Mouse (Mus musculus) midbrain, embryonic 10.5 days (tissue): ENCODE measurements around the gene H2-Q7. TPM values are rescaled to one million over a fixed set of nuclear protein-coding genes. Genes with fewer than 3 reads are reported as not detected.
A peak's percentile ranks its signal among the peaks of the same experiment; 100 is the strongest.
"Not testable (repeated sequence)": the region's sequence is repeated elsewhere in the genome, so short reads cannot be mapped to it uniquely, and the experiment has no call there.

ENCODE experiments used
- DNase-seq: peaks from one replicate; pipeline ENCODE4 v3.0.0-alpha.2; 2017; ENCODE audit warnings: low spot score
- H3K27ac ChIP-seq: fragments of 300-500 bp; sonication (generic); replicated peaks from 2 replicates; pipeline ENCODE4 v1.5.1; 2016; ENCODE audit warnings: mild to moderate bottlenecking
- H3K27me3 ChIP-seq: fragments of 300-500 bp; sonication (generic); 2 replicates; pipeline ENCODE4 v1.6.1; 2016; ENCODE audit warnings: low read depth, mild to moderate bottlenecking; ENCODE audit not compliant: poor library complexity, severe bottlenecking
- H3K36me3 ChIP-seq: fragments of 300-500 bp; sonication (generic); 2 replicates; pipeline ENCODE4 v1.6.1; 2016; ENCODE audit warnings: mild to moderate bottlenecking, moderate library complexity
- H3K4me1 ChIP-seq: fragments of 300-500 bp; sonication (generic); 2 replicates; pipeline ENCODE4 v1.6.1; 2016
- H3K4me3 ChIP-seq: fragments of 300-500 bp; sonication (generic); 2 replicates; pipeline ENCODE4 v1.5.1; 2016; ENCODE audit warnings: mild to moderate bottlenecking, moderate library complexity
- H3K9me3 ChIP-seq: fragments of 300-500 bp; sonication (generic); replicated peaks from 2 replicates; pipeline ENCODE4 v1.6.1; 2016; ENCODE audit warnings: mild to moderate bottlenecking
- WGBS: fragments of 180-500 bp; shearing (Covaris S2); methylation state at CpG from one replicate; pipeline ENCODE4 v1.1.7; 2016; 5-methylcytosine and 5-hydroxymethylcytosine counted together
- polyA plus RNA-seq: library from polyadenylated mRNA; unstranded; fragments of >200 nt; fragmentation: Nextera tagmentation; extraction: Ambion mirVana; gene quantifications from 2 replicates; pipeline ENCODE4 v1.2.1, GENCODE M21; 2016

Gene H2-Q7
- polyA plus RNA-seq, 1 experiment from 2014 or later: 17.5 TPM

DNA sequence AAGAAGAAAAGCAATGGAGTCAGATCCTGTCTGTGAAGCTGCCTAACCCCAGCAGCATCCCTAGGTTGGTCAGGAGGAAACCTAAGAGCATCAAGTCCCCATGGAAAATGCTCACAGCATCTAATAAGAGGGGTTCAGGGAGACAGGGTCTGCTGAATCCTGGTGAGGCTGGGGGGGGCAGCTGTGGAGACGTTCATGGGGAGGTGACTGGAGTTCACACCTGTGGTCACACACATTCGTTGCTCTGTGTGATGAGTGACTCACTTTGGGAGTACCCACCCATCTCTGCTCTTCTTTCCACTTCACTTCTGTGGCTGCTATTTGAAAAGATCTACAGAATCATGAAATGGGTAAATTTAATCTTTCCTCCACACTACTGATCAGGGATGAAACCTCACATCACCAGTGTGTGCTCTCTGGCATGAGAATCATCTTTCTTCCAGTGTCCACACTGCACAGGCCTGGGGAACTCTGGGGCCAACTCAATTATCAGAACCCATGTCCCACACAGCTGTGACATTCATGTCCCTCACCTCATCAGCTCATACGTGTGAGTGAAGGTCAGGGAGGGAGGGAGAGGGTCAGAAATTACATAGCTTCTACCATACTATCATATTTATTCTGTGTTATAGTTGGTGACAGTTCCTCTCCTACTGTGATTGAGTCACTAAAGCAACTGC lies 15.7 kb upstream of the H2-Q7 start:
- H3K9me3 ChIP-seq, H3K27ac ChIP-seq, H3K4me3 ChIP-seq, H3K36me3 ChIP-seq, DNase-seq: not testable (repeated sequence)
- H3K4me1 ChIP-seq: peaks cover 12% of the 10 kb centered on the region
- peaks cover 41% of the 10 kb centered on the region for H3K27me3 ChIP-seq
- WGBS: 73% methylated on average over 3 of the region's 3 CpGs

DNA sequence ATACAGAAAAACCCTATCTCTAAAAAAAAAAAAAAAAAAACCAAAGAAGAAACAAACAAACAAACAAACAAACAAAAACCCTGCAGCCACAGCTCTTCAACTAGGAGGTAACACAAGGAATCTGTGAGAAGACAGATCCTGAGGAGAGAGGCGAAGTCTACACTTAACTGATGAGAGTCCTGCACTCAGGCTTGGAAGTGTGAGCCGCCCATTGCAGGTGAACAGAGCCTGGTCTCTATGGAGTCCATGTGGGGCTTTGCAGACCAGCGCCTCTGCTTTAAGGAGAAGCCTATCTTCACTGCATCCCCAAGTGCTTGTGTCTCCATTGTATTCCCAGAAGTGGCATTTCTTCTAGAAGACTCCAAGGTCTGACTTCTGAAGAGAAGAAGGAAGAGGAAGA lies 14.8 kb upstream of the H2-Q7 start:
- not testable (repeated sequence) for DNase-seq, H3K36me3 ChIP-seq, H3K27ac ChIP-seq, H3K4me3 ChIP-seq, H3K9me3 ChIP-seq
- H3K4me1 ChIP-seq: peaks cover 12% of the 10 kb centered on the region
- WGBS: 81% methylated on average over 3 of the region's 3 CpGs
- peaks cover 45% of the 10 kb centered on the region for H3K27me3 ChIP-seq

DNA sequence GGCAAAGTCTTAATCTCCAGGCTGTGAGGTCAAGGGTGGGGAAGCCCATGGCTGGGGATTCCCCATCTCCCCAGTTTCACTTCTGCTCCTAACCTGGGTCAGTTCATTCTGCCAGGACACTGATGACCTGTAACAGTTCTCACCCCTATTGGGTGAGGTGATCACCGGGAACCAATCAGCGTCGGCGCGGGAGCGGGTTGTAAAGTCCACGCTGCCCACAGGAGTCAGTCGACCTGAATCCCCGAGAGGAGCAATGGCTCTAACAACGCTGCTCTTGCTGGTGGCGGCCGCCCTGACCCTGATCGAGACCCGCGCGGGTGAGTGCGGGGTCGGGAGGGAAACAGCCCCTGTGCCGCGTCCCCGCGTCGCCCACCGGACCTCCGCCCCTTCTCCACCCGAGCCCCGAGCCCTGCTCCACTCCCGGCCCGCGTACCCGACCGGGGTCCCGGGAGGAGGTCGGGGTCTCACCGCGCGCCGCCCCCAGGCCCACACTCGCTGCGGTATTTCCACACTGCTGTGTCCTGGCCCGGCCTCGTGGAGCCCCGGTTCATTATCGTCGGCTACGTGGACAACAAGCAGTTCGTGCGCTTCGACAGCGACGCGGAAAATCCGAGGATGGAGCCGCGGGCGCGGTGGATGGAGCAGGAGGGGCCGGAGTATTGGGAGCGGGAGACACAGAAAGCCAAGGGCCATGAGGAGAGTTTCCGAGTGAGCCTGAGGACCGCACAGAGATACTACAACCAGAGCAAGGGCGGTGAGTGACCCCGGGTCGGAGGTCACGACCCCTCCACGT lies 14.1 kb upstream of the H2-Q7 start, which contains the start of gene H2-Q6:
Gene H2-Q6, plus strand, starts transcription at position 227 of the 793 bp plus-strand sequence.
- H3K9me3 ChIP-seq, H3K36me3 ChIP-seq: not testable (repeated sequence)
- Histone ChIP-seq H3K27ac (peak within 1 kb of the TSS; percentile 43; the same call in 1 of the 2 replicates), H3K27me3 (peaks cover 50% of the 10 kb centered on the region), H3K4me1 (peaks cover 12% of the 10 kb centered on the region), H3K4me3 (peak within 1 kb of the TSS; percentile 51)
- 2% methylated on average over 54 of the region's 66 CpGs for WGBS
- peak; percentile 69 for DNase-seq

DNA sequence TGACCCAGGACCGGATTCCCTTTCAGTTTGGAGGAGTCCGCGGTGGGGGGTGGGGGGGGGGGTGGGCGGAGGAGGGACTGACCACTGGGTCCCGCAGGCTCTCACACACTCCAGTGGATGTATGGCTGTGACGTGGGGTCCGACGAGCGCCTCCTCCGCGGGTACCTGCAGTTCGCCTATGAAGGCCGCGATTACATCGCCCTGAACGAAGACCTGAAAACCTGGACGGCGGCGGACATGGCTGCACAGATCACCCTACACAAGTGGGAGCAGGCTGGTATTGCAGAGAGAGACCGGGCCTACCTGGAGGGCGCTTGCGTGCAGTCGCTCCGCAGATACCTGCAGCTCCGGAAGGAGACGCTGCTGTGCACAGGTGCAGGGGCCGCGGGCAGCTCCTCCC lies 13.5 kb upstream of the H2-Q7 start:
- Histone ChIP-seq H3K4me1 (peaks cover 12% of the 10 kb centered on the region), H3K27me3 (peaks cover 50% of the 10 kb centered on the region), H3K4me3 (peak overlapping the region; percentile 51)
- H3K36me3 ChIP-seq, H3K9me3 ChIP-seq, H3K27ac ChIP-seq: not testable (repeated sequence)
- peak; percentile 51 for DNase-seq
- WGBS: 13% methylated on average over 28 of the region's 28 CpGs

DNA sequence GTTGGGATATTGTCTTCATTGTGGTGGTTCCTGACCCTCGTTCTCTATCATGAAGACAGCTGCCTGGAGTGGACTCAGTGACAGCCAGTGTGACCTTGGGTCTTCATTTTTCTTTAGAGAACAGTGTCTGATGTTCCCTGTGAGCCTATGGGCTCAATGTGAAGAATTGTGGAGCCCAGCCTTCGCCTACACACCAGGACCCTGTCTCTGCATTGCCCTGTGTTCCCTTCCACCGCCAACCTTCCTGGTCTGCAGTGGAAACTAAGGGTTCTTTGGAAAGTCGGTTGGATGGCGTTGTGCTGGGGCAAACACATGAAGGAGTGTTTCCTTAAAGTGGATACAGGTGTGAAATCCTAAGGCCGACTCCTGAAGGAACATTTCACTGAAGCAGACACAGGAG lies 10.1 kb upstream of the H2-Q7 start:
- not testable (repeated sequence) for H3K4me3 ChIP-seq, H3K27ac ChIP-seq, H3K36me3 ChIP-seq, H3K9me3 ChIP-seq, DNase-seq
- WGBS: 88% methylated on average over 6 of the region's 6 CpGs
- H3K4me1 ChIP-seq: peaks cover 12% of the 10 kb centered on the region
- peaks cover 35% of the 10 kb centered on the region for H3K27me3 ChIP-seq

DNA sequence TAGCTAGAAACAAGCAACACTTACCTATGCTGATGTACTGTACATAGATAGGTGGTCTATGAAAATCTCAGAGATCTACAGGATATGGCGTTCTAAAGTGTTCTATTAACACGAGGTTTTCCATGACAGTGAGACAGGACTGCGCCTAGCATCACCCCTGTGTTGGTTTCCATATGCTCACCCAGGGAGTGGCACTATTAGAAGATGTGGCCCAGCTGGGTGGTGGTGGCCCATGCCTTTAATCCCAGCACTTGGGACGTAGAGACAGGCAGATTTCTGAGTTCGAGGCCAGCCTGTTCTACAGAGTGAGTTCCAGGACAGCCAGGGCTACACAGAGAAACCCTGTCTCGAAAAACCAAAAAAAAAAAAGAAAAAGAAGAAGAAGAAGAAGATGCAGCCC lies 8.3 kb upstream of the H2-Q7 start:
- not testable (repeated sequence) for H3K4me3 ChIP-seq, H3K27ac ChIP-seq, H3K4me1 ChIP-seq, DNase-seq, H3K36me3 ChIP-seq, H3K9me3 ChIP-seq
- H3K27me3 ChIP-seq: peaks cover 21% of the 10 kb centered on the region
- 84% methylated on average over 6 of the region's 6 CpGs for WGBS

DNA sequence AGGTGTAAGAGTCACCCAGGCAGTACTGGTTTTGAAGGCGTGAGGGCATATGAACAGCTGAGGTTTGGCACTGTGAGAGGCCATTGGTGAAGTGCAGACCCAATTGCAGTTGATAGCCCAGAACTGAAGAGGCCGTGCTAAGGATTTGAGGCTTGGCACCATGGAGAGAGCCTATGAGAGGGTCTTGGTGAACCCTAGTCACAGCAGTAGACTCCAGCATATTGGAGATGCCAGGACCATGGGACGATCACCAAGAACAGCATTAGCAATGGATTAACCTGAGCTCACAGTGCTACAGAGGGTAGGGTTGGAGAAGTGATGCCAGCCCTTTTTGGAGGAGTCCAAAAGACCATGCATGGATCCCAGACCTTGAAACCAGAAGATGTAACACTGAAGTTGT lies 6.8 kb upstream of the H2-Q7 start:
- WGBS: 81% methylated on average over 3 of the region's 3 CpGs
- H3K4me3 ChIP-seq, H3K36me3 ChIP-seq, H3K4me1 ChIP-seq, H3K27ac ChIP-seq, DNase-seq, H3K9me3 ChIP-seq: not testable (repeated sequence)
- H3K27me3 ChIP-seq: peaks cover 16% of the 10 kb centered on the region

DNA sequence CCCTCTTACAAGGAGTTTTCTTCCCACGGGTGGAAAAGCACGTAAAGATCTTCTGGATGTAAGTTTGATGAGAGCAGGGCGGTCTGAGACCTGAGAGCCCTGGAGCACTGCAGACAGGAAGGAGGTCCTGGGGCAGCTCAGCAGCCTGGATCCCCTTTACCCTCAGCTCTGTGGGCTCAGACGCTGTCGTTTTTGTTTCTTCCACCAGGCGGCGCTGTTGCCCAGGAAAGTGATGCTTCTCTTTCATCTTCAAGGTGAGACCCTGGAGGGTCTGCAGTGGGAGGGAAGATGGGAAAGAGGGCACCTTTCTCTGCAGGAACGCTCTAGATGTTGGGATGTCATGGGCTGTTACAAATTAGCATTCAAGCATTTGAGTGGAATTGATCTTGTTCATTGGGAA lies 4.1 kb upstream of the H2-Q7 start:
- DNase-seq: peak; percentile 63
- H3K9me3 ChIP-seq, H3K36me3 ChIP-seq, H3K4me3 ChIP-seq, H3K27ac ChIP-seq: not testable (repeated sequence)
- Histone ChIP-seq H3K4me1 (peaks cover 11% of the 10 kb centered on the region), H3K27me3 (peaks cover 28% of the 10 kb centered on the region)
- 8% methylated on average over 8 of the region's 8 CpGs for WGBS

DNA sequence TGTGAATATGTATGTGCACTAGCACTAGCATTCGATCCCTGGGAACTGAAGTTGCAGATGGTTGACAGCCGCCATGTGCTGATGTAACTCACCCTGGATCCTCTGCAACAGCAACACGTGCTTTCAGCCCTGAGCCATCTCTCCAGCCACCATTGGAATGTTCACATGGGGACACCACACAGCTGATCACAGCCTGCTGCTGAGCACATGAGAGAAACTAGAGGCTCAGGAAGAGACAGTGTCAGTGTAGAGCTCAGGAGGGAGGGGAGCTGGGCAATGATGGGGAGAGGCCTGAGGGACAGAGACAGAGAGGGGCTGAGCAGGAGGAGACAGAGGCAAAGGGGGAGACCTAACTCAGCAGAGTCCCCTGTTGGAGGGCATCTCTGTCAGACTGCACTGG lies 3.4 kb upstream of the H2-Q7 start:
- peaks cover 14% of the 10 kb centered on the region for H3K4me1 ChIP-seq
- H3K36me3 ChIP-seq, H3K4me3 ChIP-seq, H3K27ac ChIP-seq, DNase-seq, H3K9me3 ChIP-seq: not testable (repeated sequence)
- peaks cover 35% of the 10 kb centered on the region for H3K27me3 ChIP-seq
- 74% methylated on average over 3 of the region's 3 CpGs for WGBS

DNA sequence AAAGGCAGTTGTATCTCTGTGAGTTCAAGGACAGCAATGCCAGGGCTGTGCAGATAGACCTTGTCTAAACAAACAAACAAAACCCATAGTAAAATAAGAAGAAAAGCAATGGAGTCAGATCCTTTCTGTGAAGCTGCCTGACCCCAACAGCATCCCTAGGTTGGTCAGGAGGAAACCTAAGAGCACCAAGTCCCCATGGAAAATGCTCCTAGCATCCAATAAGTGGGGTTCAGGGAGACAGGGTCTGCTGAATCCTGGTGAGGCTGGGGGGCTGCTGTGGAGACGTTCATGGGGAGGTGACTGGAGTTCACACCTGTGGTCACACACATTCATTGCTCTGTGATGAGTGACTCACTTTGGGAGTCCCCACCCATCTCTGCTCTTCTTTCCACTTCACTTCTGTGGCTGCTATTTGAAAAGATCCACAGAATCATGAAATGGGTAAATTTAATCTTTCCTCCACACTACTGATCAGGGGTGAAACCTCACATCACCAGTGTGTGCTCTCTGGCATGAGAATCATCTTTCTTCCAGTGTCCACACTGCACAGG lies 1.5 kb upstream of the H2-Q7 start:
- not testable (repeated sequence) for DNase-seq

DNA sequence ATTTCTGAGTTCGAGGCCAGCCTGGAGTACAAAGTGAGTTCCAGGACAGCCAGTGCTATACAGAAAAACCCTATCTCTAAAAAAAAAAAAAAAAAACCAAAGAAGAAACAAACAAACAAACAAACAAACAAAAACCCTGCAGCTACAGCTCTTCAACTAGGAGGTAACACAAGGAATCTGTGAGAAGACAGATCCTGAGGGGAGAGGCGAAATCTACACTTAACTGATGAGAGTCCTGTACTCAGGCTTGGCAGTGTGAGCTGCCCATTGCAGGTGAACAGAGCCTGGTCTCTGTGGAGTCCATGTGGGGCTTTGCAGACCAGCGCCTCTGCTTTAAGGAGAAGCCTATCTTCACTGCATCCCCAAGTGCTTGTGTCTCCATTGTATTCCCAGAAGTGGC lies 560 bp upstream of the H2-Q7 start:
- not testable (repeated sequence) for H3K9me3 ChIP-seq, H3K36me3 ChIP-seq, H3K27ac ChIP-seq, DNase-seq
- Histone ChIP-seq H3K4me1 (peaks cover 14% of the 10 kb centered on the region), H3K4me3 (0 out of 2 replicates have a peak overlapping the region, but pooled peaks have one; percentile 58), H3K27me3 (peaks cover 35% of the 10 kb centered on the region)
- WGBS: 76% methylated on average over 2 of the region's 3 CpGs

More for the DNA sequence above, 1.5 kb upstream of the H2-Q7 start:
- H3K27me3 ChIP-seq: peaks cover 35% of the 10 kb centered on the region
- not testable (repeated sequence) for H3K27ac ChIP-seq, H3K9me3 ChIP-seq, H3K36me3 ChIP-seq, H3K4me3 ChIP-seq
- H3K4me1 ChIP-seq: peaks cover 14% of the 10 kb centered on the region
- WGBS: 84% methylated on average over 1 of the region's 1 CpGs

DNA sequence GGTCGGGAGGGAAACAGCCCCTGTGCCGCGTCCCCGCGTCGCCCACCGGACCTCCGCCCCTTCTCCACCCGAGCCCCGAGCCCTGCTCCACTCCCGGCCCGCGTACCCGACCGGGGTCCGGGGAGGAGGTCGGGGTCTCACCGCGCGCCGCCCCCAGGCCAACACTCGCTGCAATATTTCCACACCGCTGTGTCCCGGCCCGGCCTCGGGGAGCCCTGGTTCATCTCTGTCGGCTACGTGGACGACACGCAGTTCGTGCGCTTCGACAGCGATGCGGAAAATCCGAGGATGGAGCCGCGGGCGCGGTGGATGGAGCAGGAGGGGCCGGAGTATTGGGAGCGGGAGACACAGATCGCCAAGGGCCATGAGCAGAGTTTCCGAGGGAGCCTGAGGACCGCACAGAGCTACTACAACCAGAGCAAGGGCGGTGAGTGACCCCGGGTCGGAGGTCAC lies 366 bp downstream of the H2-Q7 start:
- H3K9me3 ChIP-seq, H3K36me3 ChIP-seq: not testable (repeated sequence)
- peak; percentile 68 for DNase-seq
- peaks cover 14% of the 10 kb centered on the region for H3K4me1 ChIP-seq
- peak overlapping the region; percentile 58 for H3K4me3 ChIP-seq
- H3K27ac ChIP-seq: peak overlapping the region; percentile 76
- WGBS: 2% methylated on average over 46 of the region's 48 CpGs
- peaks cover 35% of the 10 kb centered on the region for H3K27me3 ChIP-seq
